Mouse (Mus musculus): Measurements from ENCODE around the gene Gpr68. TPM values are rescaled to one million over a fixed set of nuclear protein-coding genes. Genes with fewer than 3 reads are reported as not detected.

Gpr68 gene
- polyA plus RNA-seq, 1 experiment from 2014 or later = 0.32 TPM

GRCm38 (mm10) chr12:100885585-100885984, 22.4 kb downstream of the Gpr68 start:
- Histone ChIP-seq H3K4me3 (ENCODE audit: low read depth, low read length) (no peak overlapping the region), H3K36me3 (ENCODE audit: insufficient read depth) (no peaks in the 10 kb centered on the region), H3K9ac (no peak overlapping the region), H3K4me1 (ENCODE audit: insufficient read depth) (no peaks in the 10 kb centered on the region), H3K27ac (ENCODE audit: low read depth) (no peak overlapping the region), H3K9me3 (ENCODE audit: low read depth, low read length) (no peaks in the 10 kb centered on the region), H3K4me2 (no peak overlapping the region), H3K27me3 (ENCODE audit: insufficient read depth, low read length) (0 out of 2 replicates have a peak, but pooled peaks cover 4% of the 10 kb centered on the region)
- ATAC-seq (ENCODE audit: insufficient read depth) = no peak
- no peak for DNase-seq
- WGBS = 83% methylated on average over 3 of the region's 3 CpGs
- TF ChIP-seq CTCF (IDR thresholded peaks at IDR 0.05; ENCODE audit: low read depth) = no peak

GRCm38 (mm10) chr12:100883168-100883567, 24.8 kb downstream of the Gpr68 start:
- 65% methylated on average over 7 of the region's 7 CpGs for WGBS
- Histone ChIP-seq H3K4me1 (ENCODE audit: insufficient read depth) (no peaks in the 10 kb centered on the region), H3K27ac (ENCODE audit: low read depth) (no peak overlapping the region), H3K9me3 (ENCODE audit: low read depth, low read length) (no peaks in the 10 kb centered on the region), H3K36me3 (ENCODE audit: insufficient read depth) (no peaks in the 10 kb centered on the region), H3K4me2 (no peak overlapping the region), H3K4me3 (ENCODE audit: low read depth, low read length) (no peak overlapping the region), H3K27me3 (ENCODE audit: insufficient read depth, low read length) (0 out of 2 replicates have a peak, but pooled peaks cover 4% of the 10 kb centered on the region), H3K9ac (no peak overlapping the region)
- no peak for ATAC-seq (ENCODE audit: insufficient read depth)
- no peak for TF ChIP-seq CTCF (IDR thresholded peaks at IDR 0.05; ENCODE audit: low read depth)
- no peak for DNase-seq

GRCm38 (mm10) chr12:100878556-100878955, 29.4 kb downstream of the Gpr68 start:
- ATAC-seq (ENCODE audit: insufficient read depth) (no peak), DNase-seq (no peak)
- Histone ChIP-seq H3K4me2 (no peak overlapping the region), H3K9me3 (ENCODE audit: low read depth, low read length) (no peaks in the 10 kb centered on the region), H3K4me1 (ENCODE audit: insufficient read depth) (no peaks in the 10 kb centered on the region), H3K27ac (ENCODE audit: low read depth) (no peak overlapping the region), H3K36me3 (ENCODE audit: insufficient read depth) (no peaks in the 10 kb centered on the region), H3K27me3 (ENCODE audit: insufficient read depth, low read length) (no peaks in the 10 kb centered on the region), H3K9ac (no peak overlapping the region), H3K4me3 (ENCODE audit: low read depth, low read length) (no peak overlapping the region)
- TF ChIP-seq CTCF (IDR thresholded peaks at IDR 0.05; ENCODE audit: low read depth) = no peak
- WGBS = 91% methylated on average over 16 of the region's 16 CpGs

GRCm38 (mm10) chr12:100877936-100878335, 30.1 kb downstream of the Gpr68 start:
- 0 out of 2 replicates have a peak, but pooled peaks have one; percentile 41 for ATAC-seq (ENCODE audit: insufficient read depth)

GRCm38 (mm10) chr12:100875960-100876359, 32.0 kb downstream of the Gpr68 start:
- DNase-seq = no peak
- TF ChIP-seq CTCF (IDR thresholded peaks at IDR 0.05; ENCODE audit: low read depth) = no peak
- Histone ChIP-seq H3K27ac (ENCODE audit: low read depth) (no peak overlapping the region), H3K9ac (no peak overlapping the region), H3K4me1 (ENCODE audit: insufficient read depth) (no peaks in the 10 kb centered on the region), H3K9me3 (ENCODE audit: low read depth, low read length) (no peaks in the 10 kb centered on the region), H3K36me3 (ENCODE audit: insufficient read depth) (no peaks in the 10 kb centered on the region), H3K27me3 (ENCODE audit: insufficient read depth, low read length) (no peaks in the 10 kb centered on the region), H3K4me2 (no peak overlapping the region), H3K4me3 (ENCODE audit: low read depth, low read length) (no peak overlapping the region)
- ATAC-seq (ENCODE audit: insufficient read depth) = no peak
- WGBS = 69% methylated on average over 5 of the region's 6 CpGs

More at GRCm38 (mm10) chr12:100877936-100878335, 30.1 kb downstream of the Gpr68 start:
- H3K4me2 ChIP-seq = no peak overlapping the region
- no peak overlapping the region for H3K9ac ChIP-seq
- DNase-seq = no peak
- no peak for TF ChIP-seq CTCF (IDR thresholded peaks at IDR 0.05; ENCODE audit: low read depth)
- H3K36me3 ChIP-seq (ENCODE audit: insufficient read depth) = no peaks in the 10 kb centered on the region
- H3K4me3 ChIP-seq (ENCODE audit: low read depth, low read length) = no peak overlapping the region
- WGBS = 71% methylated on average over 6 of the region's 6 CpGs
- H3K27me3 ChIP-seq (ENCODE audit: insufficient read depth, low read length) = no peaks in the 10 kb centered on the region
- no peaks in the 10 kb centered on the region for H3K4me1 ChIP-seq (ENCODE audit: insufficient read depth)
- no peak overlapping the region for H3K27ac ChIP-seq (ENCODE audit: low read depth)
- no peaks in the 10 kb centered on the region for H3K9me3 ChIP-seq (ENCODE audit: low read depth, low read length)

GRCm38 (mm10) chr12:100875553-100875952, 32.4 kb downstream of the Gpr68 start:
- ATAC-seq (ENCODE audit: insufficient read depth) (no peak), DNase-seq (no peak)
- Histone ChIP-seq H3K27me3 (ENCODE audit: insufficient read depth, low read length) (no peaks in the 10 kb centered on the region), H3K4me1 (ENCODE audit: insufficient read depth) (no peaks in the 10 kb centered on the region), H3K4me3 (ENCODE audit: low read depth, low read length) (no peak overlapping the region), H3K9ac (no peak overlapping the region), H3K27ac (ENCODE audit: low read depth) (no peak overlapping the region), H3K4me2 (no peak overlapping the region), H3K36me3 (ENCODE audit: insufficient read depth) (no peaks in the 10 kb centered on the region), H3K9me3 (ENCODE audit: low read depth, low read length) (no peaks in the 10 kb centered on the region)
- TF ChIP-seq CTCF (IDR thresholded peaks at IDR 0.05; ENCODE audit: low read depth) = no peak
- 40% methylated on average over 3 of the region's 3 CpGs for WGBS

GRCm38 (mm10) chr12:100873612-100874011, 34.4 kb downstream of the Gpr68 start:
- Histone ChIP-seq H3K27me3 (ENCODE audit: insufficient read depth, low read length) (no peaks in the 10 kb centered on the region), H3K4me3 (ENCODE audit: low read depth, low read length) (no peak overlapping the region), H3K4me2 (no peak overlapping the region), H3K36me3 (ENCODE audit: insufficient read depth) (no peaks in the 10 kb centered on the region), H3K4me1 (ENCODE audit: insufficient read depth) (no peaks in the 10 kb centered on the region), H3K9me3 (ENCODE audit: low read depth, low read length) (no peaks in the 10 kb centered on the region), H3K9ac (no peak overlapping the region), H3K27ac (ENCODE audit: low read depth) (no peak overlapping the region)
- TF ChIP-seq CTCF (IDR thresholded peaks at IDR 0.05; ENCODE audit: low read depth) = no peak
- 69% methylated on average over 3 of the region's 3 CpGs for WGBS
- no peak for DNase-seq
- no peak for ATAC-seq (ENCODE audit: insufficient read depth)

- H3K27ac ChIP-seq (ENCODE audit: low read depth) = no peak overlapping the region
- TF ChIP-seq CTCF (IDR thresholded peaks at IDR 0.05; ENCODE audit: low read depth) = no peak
- ATAC-seq (ENCODE audit: insufficient read depth) (no peak), DNase-seq (no peak)
- no peaks in the 10 kb centered on the region for H3K36me3 ChIP-seq (ENCODE audit: insufficient read depth)
- no peaks in the 10 kb centered on the region for H3K27me3 ChIP-seq (ENCODE audit: insufficient read depth, low read length)
- H3K4me2 ChIP-seq = no peak overlapping the region
- no peak overlapping the region for H3K4me3 ChIP-seq (ENCODE audit: low read depth, low read length)
- no peak overlapping the region for H3K9ac ChIP-seq
- WGBS = 76% methylated on average over 2 of the region's 2 CpGs
- no peaks in the 10 kb centered on the region for H3K9me3 ChIP-seq (ENCODE audit: low read depth, low read length)
- no peaks in the 10 kb centered on the region for H3K4me1 ChIP-seq (ENCODE audit: insufficient read depth)
These were observed 36.2 kb downstream of the Gpr68 start for GRCm38 (mm10) chr12:100871841-100872240.
